ENCODE assay signal across 14 mouse cellular contexts in the genomic region with DNA sequence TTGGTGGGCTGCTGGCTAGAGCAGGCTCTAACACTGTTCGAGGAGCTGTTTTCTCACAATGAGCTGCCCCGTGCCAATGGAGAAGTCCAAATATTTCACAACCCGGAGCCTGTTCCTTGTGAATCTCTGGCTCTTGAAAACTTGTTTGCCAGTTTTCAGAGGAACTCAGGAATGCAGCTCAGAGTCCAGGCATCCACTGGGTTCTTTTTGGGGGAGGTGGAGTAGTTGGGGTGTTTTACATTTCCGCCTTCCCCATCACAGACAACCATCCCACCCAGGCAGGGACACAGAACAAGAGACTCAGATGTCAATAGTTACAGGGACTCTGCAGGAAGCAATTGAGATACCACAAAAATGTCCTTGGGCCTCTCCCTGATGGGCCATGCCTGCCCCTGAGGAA. TPM values are rescaled to one million over a fixed set of nuclear protein-coding genes. Genes with fewer than 3 reads are reported as not detected.
A peak's percentile ranks its signal among the peaks of the same experiment; 100 is the strongest.
DNase-seq lines count a peak whose midpoint lies in the region; ATAC-seq and TF ChIP-seq lines count a peak whose summit lies in the region.
"Had no signal": no experiment of that assay in that cellular context is flagged by ENCODE, and none has a peak within 500 bp of the region (broad histone marks: within the 10 kb centered on the region; RNA-seq: fewer than 3 reads in every experiment).

No protein-coding gene starts in this region.

- intact Hi-C loops in heart, postnatal 36 days (cut with DNase I): no loop called here

- H3K4me1 ChIP-seq in heart, embryonic 11.5 days (ENCODE audit: control insufficient read depth, insufficient read depth, low read length): peaks cover 7% of the 10 kb centered on the region; the same call in 1 of the 2 replicates
- H3K4me1 ChIP-seq in embryonic facial prominence, embryonic 15.5 days: peaks cover 7% of the 10 kb centered on the region
- H3K4me1 ChIP-seq: neural tube, embryonic 13.5 days had no signal

- no peak overlapping the region for H3K27ac ChIP-seq in heart, embryonic 11.5 days (ENCODE audit: low read depth, low read length)
- peak overlapping the region; percentile 17; the same call in 1 of the 2 replicates for H3K27ac ChIP-seq in embryonic facial prominence, embryonic 15.5 days (replicated peaks)
- H3K27ac ChIP-seq: neural tube, embryonic 13.5 days had no signal

- no peaks in the 10 kb centered on the region for H3K36me3 ChIP-seq in heart, embryonic 11.5 days (ENCODE audit: control insufficient read depth, insufficient read depth, low read length)
- no peaks in the 10 kb centered on the region for H3K36me3 ChIP-seq in embryonic facial prominence, embryonic 15.5 days
- no peaks in the 10 kb centered on the region for H3K36me3 ChIP-seq in myocyte (ENCODE audit: control insufficient read depth, insufficient read depth)
- H3K36me3 ChIP-seq: neural tube, embryonic 13.5 days had no signal

- peak; percentile 30 to 48 for DNase-seq in heart, adult 18-20 months
- DNase-seq in heart, postnatal 36 days: peak; percentile 11 to 12
- no peak for DNase-seq in testis, postnatal 14 days (ENCODE audit: low spot score)
- no peak for DNase-seq in thymus, adult 18-20 months
- DNase-seq in embryo, embryonic 10.5 days (ENCODE audit: low spot score): no peak
- DNase-seq: adrenal gland, postnatal 25 days; embryo, embryonic 11 days; layer of hippocampus, adult 9-11 months; right cerebral cortex, adult 18-20 months had no signal

- H3K4me2 ChIP-seq in heart, embryonic 11.5 days: no peak overlapping the region
- no peak overlapping the region for H3K4me2 ChIP-seq in embryonic facial prominence, embryonic 15.5 days (replicated peaks)
- H3K4me2 ChIP-seq in myocyte (ENCODE audit: low read depth): peak overlapping the region; percentile 32
- H3K4me2 ChIP-seq: neural tube, embryonic 13.5 days had no signal

- H3K27me3 ChIP-seq in heart, embryonic 11.5 days (ENCODE audit: control insufficient read depth, insufficient read depth, low read length): no peaks in the 10 kb centered on the region
- no peaks in the 10 kb centered on the region for H3K27me3 ChIP-seq in embryonic facial prominence, embryonic 15.5 days
- no peaks in the 10 kb centered on the region for H3K27me3 ChIP-seq in myocyte (ENCODE audit: control insufficient read depth, insufficient read depth, insufficient read length)
- H3K27me3 ChIP-seq: neural tube, embryonic 13.5 days had no signal

- no peak overlapping the region for H3K4me3 ChIP-seq in heart, embryonic 11.5 days (ENCODE audit: low read depth, low read length)
- no peak overlapping the region for H3K4me3 ChIP-seq in embryonic facial prominence, embryonic 15.5 days (replicated peaks)
- H3K4me3 ChIP-seq in myocyte: no peak overlapping the region
- H3K4me3 ChIP-seq: neural tube, embryonic 13.5 days had no signal

- H3ac ChIP-seq in myocyte (ENCODE audit: control insufficient read depth, insufficient read length): no peak overlapping the region

- no peaks in the 10 kb centered on the region for H3K9me3 ChIP-seq in heart, embryonic 11.5 days (replicated peaks; ENCODE audit: control insufficient read depth, low read length)
- no peaks in the 10 kb centered on the region for H3K9me3 ChIP-seq in embryonic facial prominence, embryonic 15.5 days (replicated peaks)
- H3K9me3 ChIP-seq: neural tube, embryonic 13.5 days had no signal

- no peak overlapping the region for H3K9ac ChIP-seq in heart, embryonic 11.5 days (ENCODE audit: low read depth, low read length)
- H3K9ac ChIP-seq in embryonic facial prominence, embryonic 15.5 days: no peak overlapping the region
- H3K9ac ChIP-seq: neural tube, embryonic 13.5 days had no signal

- WGBS in heart, embryonic 11.5 days (ENCODE audit: insufficient replicate concordance): 59% methylated on average over 4 of the region's 4 CpGs
- 34% methylated on average over 4 of the region's 4 CpGs for WGBS in embryonic facial prominence, embryonic 15.5 days

- no peak for ATAC-seq in heart, embryonic 11.5 days (replicated peaks; ENCODE audit: insufficient number of reproducible peaks, low FRiP score, low TSS enrichment)
- ATAC-seq in embryonic facial prominence, embryonic 15.5 days (ENCODE audit: insufficient number of reproducible peaks, low FRiP score, low TSS enrichment, low read depth): no peak
- ATAC-seq: intestine, postnatal 0 days had no signal

- no peak for TF ChIP-seq POLR2A in myocyte (IDR thresholded peaks at IDR 0.05; ENCODE audit: insufficient read length, low read depth)

- no peaks in the 10 kb centered on the region for H3K79me2 ChIP-seq in myocyte (ENCODE audit: control insufficient read depth, insufficient read depth)

TF ChIP-seq in myocyte, 11 proteins besides CTCF, POLR2A, EP300 and RAD21:
- TF ChIP-seq POLR2AphosphoS2 (IDR thresholded peaks at IDR 0.05; ENCODE audit: insufficient read length, low read depth): no peak
- no peak for TF ChIP-seq MYOG (IDR thresholded peaks at IDR 0.05; ENCODE audit: control insufficient read depth in 1 of 3, insufficient read depth in 1 of 3, insufficient read length in 2 of 3, low read depth in 2 of 3)
- no peak for TF ChIP-seq USF1 (IDR thresholded peaks at IDR 0.05; ENCODE audit: low read depth)
- TF ChIP-seq SRF (IDR thresholded peaks at IDR 0.05; ENCODE audit: control insufficient read depth, insufficient read length, low read depth): no peak
- TF ChIP-seq REST (IDR thresholded peaks at IDR 0.05; ENCODE audit: insufficient read depth, insufficient read length): no peak
- TF ChIP-seq MYOD1 (IDR thresholded peaks at IDR 0.05; ENCODE audit: control insufficient read depth in 1 of 3, insufficient read length in 2 of 3, low read depth in 2 of 3): no peak
- TF ChIP-seq MAX (IDR thresholded peaks at IDR 0.05; ENCODE audit: low read depth): no peak
- TF ChIP-seq CEBPB (IDR thresholded peaks at IDR 0.05; ENCODE audit: insufficient read depth, poor library complexity, severe bottlenecking): no peak
- TF ChIP-seq TCF3 (IDR thresholded peaks at IDR 0.05; ENCODE audit: insufficient read length, low read depth): no peak
- no peak for TF ChIP-seq TCF12 (IDR thresholded peaks at IDR 0.05; ENCODE audit: insufficient read depth, poor library complexity, severe bottlenecking)
- no peak for TF ChIP-seq E2F4 (IDR thresholded peaks at IDR 0.05; ENCODE audit: insufficient read depth)

RNA-seq across cellular contexts. Expression of a gene that starts 59.0 kb away (rescaled TPM):
- total RNA-seq in heart, adult 18-20 months (2021): 10 to 100 TPM; 23.5 to 29.8 TPM
- 35.0 and 36.0 TPM in 2 replicates for polyA plus RNA-seq in heart, embryonic 11.5 days (2014; fragmentation: Nextera tagmentation; extraction: Ambion mirVana)
- 68.8 and 84.8 TPM in 2 replicates for polyA plus RNA-seq in embryonic facial prominence, embryonic 15.5 days (2015; fragmentation: Nextera tagmentation; extraction: Ambion mirVana)
- total RNA-seq in heart, postnatal 36 days (2021): 10 to 100 TPM; 31.3 to 35.3 TPM
- polyA plus RNA-seq in myocyte (2012; fragmentation: generic; extraction: Trizol): 42.8 TPM

Comparison
In these comparisons a context has a peak if more than half of its experiments do, and no peak if none do; other contexts are left out.
1. DNase-seq: peak in heart, adult 18-20 months (2 of 2) and heart, postnatal 36 days (2 of 2); none in testis, postnatal 14 days (single experiment), thymus, adult 18-20 months (0 of 2) and embryo, embryonic 10.5 days (single experiment).